Mouse (Mus musculus) brain, embryonic 18.5 days (tissue): ENCODE measurements around the gene Gm49721.
"Not testable (repeated sequence)": the region's sequence is repeated elsewhere in the genome, so short reads cannot be mapped to it uniquely, and the experiment has no call there.

Experiments used
- DNase-seq: peaks from one replicate; pipeline ENCODE4 v3.0.0-alpha.2; 2012; ENCODE audit warnings: low read depth, low spot score

Gene Gm49721

GRCm38 (mm10) chr17:6980144-6980543, 1.4 kb downstream of the Gm49721 start:
- not testable (repeated sequence) for DNase-seq

DNA sequence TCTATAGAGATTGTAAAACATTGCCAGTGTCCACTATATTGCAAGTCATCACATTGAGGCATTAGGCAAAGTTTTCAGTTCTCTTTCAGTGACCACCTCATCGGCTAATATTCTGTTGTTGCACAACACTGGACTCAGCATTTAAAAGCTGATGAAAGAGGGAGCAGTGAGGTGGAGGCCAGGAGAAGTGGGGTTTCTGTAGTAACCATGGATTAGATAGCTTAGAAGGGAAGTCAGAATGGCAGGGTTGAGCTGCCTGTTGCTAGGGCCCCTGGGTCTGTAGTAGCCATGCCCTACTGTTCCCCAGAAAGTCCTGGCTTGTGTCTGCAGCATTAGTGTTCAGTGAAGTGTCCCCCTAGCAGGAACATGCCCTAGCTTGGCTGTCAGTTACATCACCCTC, 7.4 kb downstream of the Gm49721 start:
- not testable (repeated sequence) for DNase-seq

- DNase-seq = not testable (repeated sequence)
Observed at GRCm38 (mm10) chr17:6995504-6995903, 16.8 kb downstream of the Gm49721 start.

GRCm38 (mm10) chr17:6996826-6997225, 18.1 kb downstream of the Gm49721 start:
- DNase-seq = not testable (repeated sequence)

GRCm38 (mm10) chr17:6997778-6998490, 19.2 kb downstream of the Gm49721 start:
- DNase-seq = not testable (repeated sequence)

DNA sequence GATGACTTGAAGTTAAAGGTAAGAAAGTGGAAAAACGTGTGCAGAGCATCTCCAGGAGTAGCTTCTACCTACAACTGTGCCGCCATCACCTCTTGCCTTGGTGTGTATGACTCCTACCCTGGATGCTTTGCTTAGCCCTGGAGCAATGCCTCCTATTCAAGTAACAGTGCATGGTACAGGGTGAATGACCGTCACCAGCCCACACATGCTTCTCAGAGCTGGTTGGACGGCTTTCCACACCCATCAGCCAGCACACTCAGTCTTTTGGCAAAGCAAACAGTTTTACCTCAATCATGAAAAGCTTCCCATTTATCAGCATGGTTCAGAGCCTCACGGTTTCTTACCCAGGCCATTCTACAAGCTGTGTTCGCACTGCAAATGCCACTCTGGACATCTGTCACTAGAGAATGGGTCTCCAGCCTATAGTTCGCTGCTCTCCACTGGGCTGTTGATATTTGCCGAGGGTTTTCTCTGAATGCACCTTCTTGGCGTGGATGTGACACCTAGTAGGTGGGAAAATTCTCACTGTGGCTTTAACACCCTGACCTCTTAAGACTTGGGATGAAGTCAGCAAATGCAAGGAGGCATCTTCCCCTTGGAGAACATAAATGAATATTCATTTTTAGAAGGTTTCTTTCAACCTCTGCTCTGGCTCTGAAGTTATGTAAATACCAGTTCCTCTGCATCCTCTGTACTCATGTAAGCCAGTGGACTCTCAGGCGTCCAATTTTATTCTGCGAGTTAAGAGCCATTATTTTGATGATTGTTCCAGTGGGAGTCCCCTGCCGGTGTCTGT, 23.3 kb downstream of the Gm49721 start:
- DNase-seq = not testable (repeated sequence)

- DNase-seq = not testable (repeated sequence)
Observed at GRCm38 (mm10) chr17:7003392-7003791, 24.7 kb downstream of the Gm49721 start.

- DNase-seq = not testable (repeated sequence)
Observed at GRCm38 (mm10) chr17:7005646-7006045, 26.9 kb downstream of the Gm49721 start.

- not testable (repeated sequence) for DNase-seq
Observed at GRCm38 (mm10) chr17:7008885-7009284, 30.2 kb downstream of the Gm49721 start.

DNA sequence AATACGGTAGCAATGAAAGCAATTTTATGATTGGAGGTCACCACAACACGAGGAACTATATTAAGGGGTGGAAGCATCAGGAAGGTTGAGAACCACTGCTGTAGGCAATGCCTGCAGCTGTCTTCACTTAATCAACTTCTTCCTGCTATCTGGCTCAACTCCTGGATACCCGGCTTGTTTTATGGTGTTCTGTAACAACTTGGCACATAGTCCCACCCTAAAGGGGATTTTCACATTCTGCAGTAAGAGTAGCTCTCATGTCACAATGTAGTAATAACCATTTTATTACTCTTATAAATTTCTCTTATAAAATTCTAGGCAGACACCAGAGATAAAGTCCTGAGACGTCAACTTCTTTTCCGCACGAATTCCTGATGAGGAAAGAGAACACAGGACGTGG, 30.7 kb downstream of the Gm49721 start:
- DNase-seq = not testable (repeated sequence)

- not testable (repeated sequence) for DNase-seq
Observed at GRCm38 (mm10) chr17:7009901-7010300, 31.2 kb downstream of the Gm49721 start.

GRCm38 (mm10) chr17:7014190-7014589, 35.5 kb downstream of the Gm49721 start:
- DNase-seq = not testable (repeated sequence)

DNA sequence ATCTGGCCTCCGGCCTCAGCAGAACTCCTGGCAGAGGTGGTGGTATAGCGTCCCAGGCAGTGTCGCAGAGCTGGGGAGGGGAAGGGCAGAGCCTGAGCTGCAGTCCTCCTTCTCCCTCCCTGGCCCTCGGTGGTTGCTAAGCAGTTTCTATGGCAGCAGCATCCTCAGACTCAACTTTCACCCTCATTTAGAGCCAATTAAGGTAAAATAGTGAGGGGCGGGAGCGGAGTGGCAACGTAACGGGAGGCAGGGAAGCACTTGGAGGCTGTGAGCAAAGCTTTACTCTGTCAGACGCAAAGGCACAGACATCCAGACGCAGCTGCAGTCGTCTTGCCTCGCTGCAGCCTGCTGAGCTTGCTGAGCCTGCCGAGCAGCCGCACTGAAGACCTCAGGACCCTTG, 46.6 kb downstream of the Gm49721 start, which contains the start of gene Gm1604a:
Gm1604a (plus strand) TSS at position 312 of the 400 bp plus-strand sequence.
- not testable (repeated sequence) for DNase-seq

DNA sequence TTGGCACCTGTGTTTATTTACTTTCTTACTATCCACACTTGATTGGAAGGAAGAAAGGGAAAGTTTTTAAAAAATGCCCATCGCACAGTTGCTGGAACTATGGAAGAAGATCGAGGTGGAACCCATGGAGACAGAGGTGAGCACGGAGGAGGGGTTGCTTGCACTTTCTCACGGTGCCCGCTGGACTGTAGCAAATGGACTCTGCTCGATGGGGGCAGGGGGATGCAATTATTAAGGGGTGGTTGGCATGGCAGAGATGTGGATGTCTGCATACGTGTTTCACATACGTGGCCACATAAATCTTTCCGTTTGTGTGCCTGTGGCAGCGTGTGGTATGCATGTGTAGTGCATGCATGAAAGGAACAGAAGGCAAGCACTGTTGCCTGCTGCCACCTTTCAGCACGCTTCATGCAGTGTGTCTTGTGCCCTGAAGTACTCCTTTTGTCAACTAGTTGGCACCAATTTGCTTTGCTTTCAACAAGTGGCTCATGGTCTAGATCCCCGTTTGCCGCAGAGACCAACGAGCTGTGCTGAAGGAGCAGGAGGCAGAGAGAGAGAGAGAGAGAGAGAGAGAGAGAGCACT, 47.2 kb downstream of the Gm49721 start:
- not testable (repeated sequence) for DNase-seq

DNA sequence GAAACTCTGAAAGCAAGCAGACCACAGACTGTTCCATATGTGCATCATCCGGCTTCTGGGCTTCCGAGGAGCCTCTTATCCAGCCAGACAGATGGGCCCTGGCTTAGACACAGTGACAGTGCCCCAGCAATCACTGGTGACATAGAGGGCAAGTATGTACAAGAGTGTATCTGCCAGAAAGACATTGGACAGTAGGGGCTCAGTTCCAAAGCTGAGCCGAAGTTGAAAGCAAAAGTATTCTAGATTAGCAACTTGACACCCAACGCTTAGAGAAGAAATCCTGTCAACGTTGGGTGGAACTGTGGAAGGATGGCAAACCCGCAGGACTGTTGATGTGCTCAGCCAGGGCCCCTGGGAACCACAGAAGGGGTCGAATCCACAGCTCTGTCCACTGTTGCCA, 51.5 kb downstream of the Gm49721 start:
- not testable (repeated sequence) for DNase-seq

- not testable (repeated sequence) for DNase-seq
Observed at GRCm38 (mm10) chr17:7030622-7031174, 52.0 kb downstream of the Gm49721 start.

- DNase-seq = not testable (repeated sequence)
Observed at GRCm38 (mm10) chr17:7033192-7034166, 54.8 kb downstream of the Gm49721 start.

DNA sequence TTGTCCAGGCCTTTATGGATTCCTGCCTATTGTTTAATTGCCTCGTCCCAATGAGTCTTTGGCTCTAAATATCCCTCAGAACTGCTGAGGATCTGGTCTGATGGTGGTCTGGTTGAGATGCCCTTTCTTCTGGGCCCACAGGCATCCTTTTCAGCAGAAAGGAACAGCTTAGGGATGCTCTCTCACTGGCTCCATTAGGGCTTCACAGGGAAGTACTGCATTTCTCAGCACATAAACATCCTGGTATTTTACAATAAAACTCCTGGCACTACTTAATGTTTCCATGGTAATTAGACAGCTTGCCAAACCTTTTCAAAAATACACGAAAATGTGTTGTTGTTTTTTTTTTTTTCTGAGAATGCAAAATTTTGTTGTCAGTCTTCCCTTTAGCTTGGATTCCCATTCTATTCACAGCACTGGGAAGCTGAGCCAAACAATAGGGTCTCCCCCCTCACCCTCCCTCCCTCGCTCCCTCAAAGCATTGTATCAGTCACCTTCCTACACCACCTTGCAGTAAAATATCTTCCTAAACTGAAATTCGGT, 90.4 kb downstream of the Gm49721 start:
- DNase-seq = peak; percentile 30

GRCm38 (mm10) chr17:7069561-7070240, 91.0 kb downstream of the Gm49721 start:
- peak; percentile 0 for DNase-seq

GRCm38 (mm10) chr17:7074494-7074893, 95.8 kb downstream of the Gm49721 start:
- peak; percentile 1 for DNase-seq
